Mouse (Mus musculus) retina, embryonic 14.5 days (tissue): ENCODE results near the gene Unc93b1.
A peak's percentile ranks its signal among the peaks of the same experiment; 100 is the strongest.

ENCODE experiments used
- DNase-seq: peaks from one replicate; pipeline ENCODE4 v3.0.0-alpha.2; 2015; ENCODE audit warnings: low spot score

The Unc93b1 gene

GRCm38 (mm10) chr19:3935032-3935895, at the start of gene Unc93b1:
Gene Unc93b1 (plus strand): TSS chr19:3935186.
- peak; percentile 63 for DNase-seq

DNA sequence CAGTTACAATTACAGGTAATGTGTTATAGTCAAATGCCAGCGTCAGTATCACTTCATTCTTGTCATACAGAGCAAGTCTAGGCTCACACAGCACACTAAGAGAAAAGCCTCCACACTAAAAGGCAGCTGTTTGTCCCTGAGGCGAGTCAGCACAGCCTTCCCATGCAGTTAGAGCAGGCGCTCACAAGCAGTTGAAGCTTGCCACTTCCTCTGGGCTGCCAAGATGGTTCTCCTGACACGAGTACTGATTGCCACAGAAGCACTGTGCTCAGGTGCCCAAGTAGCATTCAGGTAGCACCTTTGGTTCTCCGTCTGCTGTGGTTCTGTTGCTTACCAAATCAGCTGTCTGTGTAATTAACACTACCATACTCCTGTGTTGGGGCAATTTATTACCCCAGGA, 45.9 kb upstream of the Unc93b1 start:
- no peak for DNase-seq

GRCm38 (mm10) chr19:3890181-3890580, 44.8 kb upstream of the Unc93b1 start:
- DNase-seq, result peak; percentile 18

DNA sequence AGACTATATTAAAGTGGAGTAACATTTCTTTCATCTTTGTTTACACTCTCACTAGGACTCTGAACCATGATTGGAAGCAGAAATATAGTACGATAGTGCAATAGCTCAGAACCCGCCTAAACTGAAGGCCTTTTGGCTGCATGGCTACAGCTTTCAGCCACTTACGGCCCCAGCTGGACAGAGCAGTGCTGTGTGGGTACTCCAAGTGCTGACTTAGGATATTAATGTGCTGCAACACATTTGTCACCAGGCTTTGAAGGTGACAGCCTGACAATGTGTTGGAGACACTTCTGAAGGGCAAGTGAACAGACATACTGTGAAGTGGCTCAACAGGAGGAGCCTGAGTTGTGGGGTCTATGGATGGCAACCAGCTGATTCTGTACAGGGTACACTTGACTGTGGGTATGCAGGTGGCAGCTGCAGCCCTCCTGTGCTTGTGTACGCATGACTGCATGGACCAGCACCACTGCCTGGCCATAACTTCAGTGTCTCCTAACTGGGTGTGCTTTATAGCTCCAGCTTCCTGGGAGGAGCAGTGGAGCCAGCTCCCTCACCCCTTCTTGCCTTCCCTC, 41.4 kb upstream of the Unc93b1 start:
- no peak for DNase-seq

- DNase-seq, result no peak
Measured at GRCm38 (mm10) chr19:3894294-3894693, 40.7 kb upstream of the Unc93b1 start.

- no peak for DNase-seq
Measured at GRCm38 (mm10) chr19:3895171-3895631, 39.8 kb upstream of the Unc93b1 start.

DNA sequence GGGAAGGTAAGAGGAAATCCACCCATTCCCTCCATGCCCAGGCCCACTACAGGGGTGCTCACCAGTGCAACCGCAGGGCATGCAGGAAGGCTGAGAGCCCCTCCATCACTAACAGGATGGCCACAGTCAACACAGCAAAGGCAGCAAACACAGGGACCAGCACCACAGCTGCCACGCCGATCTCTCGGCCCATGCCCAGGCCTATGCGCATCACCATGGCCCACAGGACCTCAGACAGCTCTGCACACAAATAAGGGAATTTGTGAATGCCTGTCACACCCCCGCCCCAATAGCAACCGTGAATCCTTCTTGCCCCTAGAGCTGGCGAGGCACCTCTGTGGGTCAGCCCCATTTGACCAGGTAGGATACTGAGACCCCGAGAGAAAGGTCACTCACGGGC, 38.8 kb upstream of the Unc93b1 start:
- no peak for DNase-seq

GRCm38 (mm10) chr19:3897557-3897956, 37.4 kb upstream of the Unc93b1 start:
- DNase-seq, result no peak

GRCm38 (mm10) chr19:3898952-3899351, 36.0 kb upstream of the Unc93b1 start:
- DNase-seq, result no peak

DNA sequence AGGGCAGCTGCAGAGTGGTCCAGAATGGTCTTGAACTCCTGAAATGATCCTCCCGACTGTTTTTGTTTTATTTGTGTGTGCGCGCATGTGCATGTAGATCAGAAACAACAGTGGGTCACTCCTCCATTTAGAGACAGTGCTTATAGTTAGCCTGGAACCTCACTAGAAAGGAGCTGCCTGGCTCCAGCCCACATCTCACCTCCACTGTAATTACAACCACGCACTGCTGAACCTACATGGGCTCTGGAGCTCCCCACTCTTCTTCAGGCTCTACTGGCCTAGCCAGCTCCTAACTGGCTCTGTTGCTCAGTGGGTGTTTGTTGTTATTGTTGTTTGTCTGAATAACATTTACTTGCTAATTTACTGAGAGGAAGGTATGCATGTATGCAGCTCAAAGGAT, 35.4 kb upstream of the Unc93b1 start:
- no peak for DNase-seq

GRCm38 (mm10) chr19:3902966-3903365, 32.0 kb upstream of the Unc93b1 start:
- no peak for DNase-seq

- no peak for DNase-seq
Measured at GRCm38 (mm10) chr19:3903648-3904362, 31.2 kb upstream of the Unc93b1 start.

DNA sequence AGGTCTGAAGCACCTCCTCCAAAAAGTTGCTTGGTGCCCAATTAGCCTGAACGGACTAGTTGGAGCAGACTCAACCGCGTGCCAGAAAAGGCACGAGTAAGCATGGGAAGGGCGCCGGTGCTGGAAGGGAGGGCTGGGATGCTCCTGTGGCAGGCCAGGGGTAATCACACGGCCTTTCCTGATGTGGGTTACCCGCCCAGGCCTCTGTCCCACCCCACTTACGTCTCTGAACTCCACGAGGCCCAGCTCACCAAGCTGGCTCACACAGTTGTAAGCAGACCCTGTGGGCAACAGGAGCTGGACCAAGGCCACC, 30.7 kb upstream of the Unc93b1 start:
- no peak for DNase-seq

DNA sequence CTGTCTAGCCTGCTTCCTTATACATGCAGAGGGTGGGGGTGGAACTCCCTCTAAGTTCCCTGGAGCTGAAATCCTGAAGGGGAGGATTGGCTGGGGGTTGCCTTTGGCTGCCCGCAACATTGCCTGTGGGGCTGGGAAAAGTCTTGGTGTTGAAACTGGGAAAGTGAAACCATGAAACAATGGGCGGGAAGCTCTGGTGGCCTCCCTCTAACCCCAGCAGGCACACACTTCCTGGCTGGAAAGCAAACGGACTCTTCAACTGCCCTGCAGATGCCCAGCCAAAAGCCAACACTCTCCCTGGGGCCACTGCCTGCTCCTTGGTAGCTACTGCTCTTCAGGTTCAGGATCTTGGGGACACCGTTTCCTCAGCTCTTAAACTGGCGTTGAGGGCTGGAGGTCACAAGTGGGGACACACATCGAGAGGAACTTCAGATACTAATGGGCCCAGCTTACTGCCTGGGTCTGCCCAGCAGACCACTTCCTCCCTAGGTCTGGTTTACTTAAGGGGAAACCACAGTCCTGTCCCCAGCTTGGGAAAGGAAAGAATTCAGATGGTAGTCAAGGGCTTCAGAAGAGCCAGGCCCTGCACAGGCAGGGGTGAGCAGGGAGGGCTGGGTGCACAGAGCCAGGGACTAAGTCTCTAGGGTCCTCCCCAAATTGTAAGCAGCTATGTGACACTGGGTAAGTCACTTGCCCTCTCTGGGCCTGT, 29.6 kb upstream of the Unc93b1 start:
- DNase-seq, result no peak

DNA sequence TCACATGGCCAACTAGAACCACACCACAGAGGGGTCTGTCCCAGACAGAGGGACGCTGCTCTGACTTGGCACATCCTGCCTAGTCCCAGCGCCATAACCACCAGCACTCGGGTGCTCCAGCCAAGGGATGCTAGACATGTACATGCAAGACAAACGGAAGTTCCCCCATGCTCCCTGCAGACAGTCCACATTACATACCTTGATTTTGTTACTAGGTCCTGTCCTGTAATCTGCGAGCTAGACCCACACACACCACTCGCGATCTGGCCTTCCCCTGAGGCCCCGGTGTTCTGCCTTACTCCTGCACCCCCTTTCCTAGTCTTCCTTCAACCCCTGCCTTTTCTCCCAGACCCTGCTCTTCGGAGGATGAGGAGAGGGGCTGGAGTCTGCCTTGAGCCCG, 28.7 kb upstream of the Unc93b1 start:
- DNase-seq, result no peak

DNA sequence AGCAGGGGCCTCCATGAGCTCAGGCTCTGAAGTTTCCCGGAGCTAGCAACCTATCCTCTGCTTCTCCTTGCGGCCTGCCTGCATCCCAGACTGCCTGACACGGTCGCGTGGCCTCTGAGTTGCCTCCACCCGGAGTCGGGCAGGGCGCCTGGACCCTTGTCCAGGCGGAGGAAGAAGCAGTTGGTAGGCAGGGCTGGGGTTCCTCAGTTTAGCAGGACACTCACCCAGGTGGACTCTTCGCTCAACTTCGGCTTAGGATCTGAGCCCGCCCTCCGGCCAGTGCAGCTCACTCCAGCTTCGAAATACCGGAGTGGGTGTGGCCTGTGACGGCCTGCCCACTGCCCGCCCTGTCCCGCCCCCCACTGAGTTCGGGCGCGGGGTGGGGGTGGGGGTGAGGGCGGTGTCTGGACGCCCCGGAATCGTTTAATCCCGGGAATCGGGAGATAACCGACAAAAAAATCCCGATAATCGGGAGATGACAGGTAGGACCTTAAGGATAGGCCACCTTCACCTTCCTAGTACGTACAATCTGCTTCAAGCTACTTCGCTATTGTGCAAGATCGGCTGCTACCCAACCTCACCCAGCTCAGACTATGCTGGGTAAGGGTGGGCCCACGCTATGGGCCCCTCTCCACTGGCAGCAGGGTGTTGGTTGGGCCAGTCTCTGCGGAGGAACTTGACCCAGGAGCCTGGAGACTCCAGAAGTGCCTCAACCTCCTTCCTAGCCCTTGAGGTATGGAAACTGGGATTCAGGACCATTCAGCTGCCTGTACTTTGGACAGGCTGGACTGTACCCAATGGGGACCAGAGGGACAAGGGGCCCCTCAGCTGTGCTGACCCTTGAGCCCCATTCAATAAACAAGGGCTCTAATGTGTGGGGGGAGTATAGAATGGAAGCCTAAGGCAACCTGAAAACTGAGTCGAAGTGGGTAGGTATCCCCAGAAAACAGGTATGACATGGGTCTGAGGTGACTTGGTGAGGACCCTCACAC, 27.9 kb upstream of the Unc93b1 start, which contains the start of gene Tcirg1:
Gene Tcirg1 (minus strand): TSS at position 339 of the 992 bp plus-strand sequence.
- peak; percentile 52 for DNase-seq

DNA sequence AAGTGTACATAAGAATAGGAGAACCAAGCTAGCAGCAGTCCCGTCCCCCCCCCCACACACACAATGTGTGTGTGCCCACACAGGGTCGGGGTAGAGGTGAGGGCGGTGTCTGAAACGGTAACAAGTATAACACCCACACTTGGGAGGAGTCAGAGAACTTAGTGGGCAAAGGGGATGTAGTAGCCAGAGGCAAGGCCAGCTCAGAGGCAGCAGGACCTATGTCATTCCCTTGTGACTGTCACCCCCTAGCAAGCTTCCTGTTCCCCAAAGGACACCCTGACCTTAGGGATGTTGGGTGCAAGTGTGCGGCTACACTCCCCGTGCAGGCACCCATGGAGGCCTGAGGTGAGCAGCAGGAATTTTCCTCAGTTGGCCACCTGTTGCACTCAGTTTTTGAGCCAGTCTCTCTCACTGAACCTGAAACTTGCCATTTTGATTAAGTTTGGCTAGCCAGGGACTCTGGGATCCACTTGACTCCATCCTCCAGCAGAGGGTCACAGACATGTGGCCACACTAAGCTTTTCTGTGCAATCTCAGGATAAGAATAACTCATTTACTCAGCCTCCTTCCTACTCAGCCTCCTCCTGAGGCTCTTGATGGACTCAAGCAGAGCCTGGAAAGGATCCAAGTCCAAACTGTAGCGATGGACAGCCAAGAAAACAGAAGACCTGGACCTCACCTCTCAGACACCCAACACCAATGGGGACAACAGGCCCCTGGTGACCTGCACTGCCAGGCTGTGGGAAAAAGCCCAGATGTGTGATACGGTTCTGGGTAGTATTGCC, 26.9 kb upstream of the Unc93b1 start:
- DNase-seq, result no peak

DNA sequence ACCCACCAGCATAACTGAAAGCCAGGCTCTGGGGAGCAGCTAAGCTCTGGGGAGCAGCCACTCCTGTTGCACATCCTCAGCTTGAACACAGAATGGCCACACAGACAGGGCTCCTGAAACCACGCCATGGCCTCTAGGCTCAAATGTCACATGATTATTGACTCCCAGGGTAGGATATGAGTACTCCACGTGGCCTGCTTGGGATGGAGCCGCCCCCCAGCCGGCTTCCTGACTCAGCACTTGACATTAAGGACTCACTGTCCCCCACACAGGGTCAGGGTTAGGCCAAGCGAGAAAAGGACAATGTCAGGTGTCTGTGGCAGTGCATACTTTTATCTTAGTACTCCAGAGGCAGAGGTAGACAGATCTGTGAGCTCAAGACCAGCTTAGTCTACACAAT, 24.8 kb upstream of the Unc93b1 start:
- no peak for DNase-seq

DNA sequence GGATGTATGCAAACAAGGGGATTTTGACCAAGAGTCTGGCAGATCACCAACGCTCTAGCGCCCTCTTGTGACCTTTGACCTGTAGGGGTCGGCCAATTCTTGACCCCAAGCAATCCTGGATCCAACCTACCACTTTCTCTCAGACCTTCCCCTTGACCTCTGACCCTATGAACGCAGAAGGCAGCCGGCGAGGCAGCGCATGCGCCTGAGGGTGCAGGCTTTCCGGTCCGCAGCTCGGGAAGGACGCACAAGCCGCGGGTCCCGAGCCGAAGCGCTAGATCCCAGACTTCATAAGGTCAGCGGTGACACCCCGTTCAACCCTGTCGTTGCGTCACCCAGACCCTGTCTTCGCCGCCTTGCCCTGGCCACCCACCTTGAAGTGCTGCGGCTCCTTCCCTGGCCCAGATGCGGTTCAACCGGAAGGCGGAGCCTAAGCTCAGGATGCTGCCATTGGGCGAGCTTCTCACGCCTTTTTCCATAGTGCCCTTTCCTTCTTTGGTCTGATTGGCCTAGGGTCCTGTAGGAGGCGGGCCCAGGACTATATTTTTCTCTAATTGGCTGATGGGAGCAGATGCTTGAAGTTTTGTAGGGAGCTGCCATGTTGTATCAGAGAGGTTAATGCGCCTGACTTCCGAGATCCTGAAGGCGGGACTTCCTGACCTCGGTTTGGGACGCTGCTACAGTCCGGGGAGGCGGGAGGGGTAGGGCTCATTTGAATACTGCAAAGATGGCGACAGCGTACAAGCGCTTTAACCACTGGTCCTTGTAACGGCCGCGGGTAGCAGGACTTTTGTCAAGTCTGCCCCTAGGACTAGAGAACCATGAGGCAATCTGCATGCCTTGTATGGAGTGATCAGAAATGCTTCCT, 22.4 kb upstream of the Unc93b1 start, which contains the start of gene Ndufs8:
Gene Ndufs8 (minus strand): TSS at position 438 of the 868 bp plus-strand sequence.
- peak; percentile 98 for DNase-seq
